Mouse (Mus musculus): Measurements from ENCODE around the gene Adra2b.

The Adra2b gene

GRCm38 (mm10) chr2:127338416-127338815 is 24.6 kb upstream of the Adra2b start, which contains the start of gene Astl:
Gene Astl, plus strand, starts transcription at chr2:127338639.
- in situ Hi-C loops (cut with MboI; ENCODE audit: low sequenced_read_pairs): no loop called here

DNA sequence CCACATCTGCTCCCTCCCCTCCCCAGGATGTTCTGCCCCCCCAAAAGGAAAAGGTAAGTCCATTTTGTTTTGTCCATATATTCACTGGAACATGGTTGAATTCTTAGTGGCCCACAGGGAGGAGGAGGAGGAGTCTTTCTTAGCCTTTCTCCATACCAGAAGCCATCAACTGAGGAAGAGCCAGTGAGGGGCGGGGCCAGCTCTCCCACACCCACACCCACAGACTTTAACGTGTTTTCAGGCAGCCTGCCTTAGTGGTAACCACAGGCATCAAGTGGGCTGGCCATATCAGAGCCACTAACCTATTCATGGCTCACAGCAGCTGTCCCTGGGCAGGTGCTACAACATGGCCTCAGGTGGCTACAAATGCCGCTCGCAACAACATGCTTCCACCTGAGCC is 24.2 kb upstream of the Adra2b start:
- in situ Hi-C loops (cut with MboI; ENCODE audit: low sequenced_read_pairs): no loop called here

GRCm38 (mm10) chr2:127339262-127339661 is 23.7 kb upstream of the Adra2b start:
- in situ Hi-C loops (cut with MboI; ENCODE audit: low sequenced_read_pairs): no loop called here

- in situ Hi-C loops (cut with MboI; ENCODE audit: low sequenced_read_pairs): loop anchor here (5.0 to 10.0 kb wide), 2 partner anchors 34 to 86 kb away; no protein-coding TSS in a partner anchor
Observed at GRCm38 (mm10) chr2:127341159-127341558, 21.8 kb upstream of the Adra2b start.

DNA sequence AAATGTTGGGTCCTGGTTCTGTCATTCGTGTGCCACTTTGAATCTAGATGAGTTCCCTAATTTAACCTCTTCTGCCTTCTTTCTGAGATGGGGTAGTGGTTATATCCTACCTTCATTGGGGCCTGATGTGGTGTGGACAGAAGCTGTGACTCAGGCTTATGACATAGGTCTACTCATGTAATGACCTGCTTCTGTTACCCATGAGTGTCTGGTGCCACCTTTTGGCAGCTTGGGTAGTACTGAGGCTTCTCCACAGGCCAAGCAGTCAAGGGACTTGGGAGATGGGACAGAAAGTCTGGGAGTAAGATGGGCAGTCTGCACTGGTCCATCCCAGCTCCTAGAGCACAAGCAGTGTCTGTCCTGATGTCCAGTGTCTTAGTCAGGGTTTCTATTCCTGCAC is 16.7 kb upstream of the Adra2b start:
- in situ Hi-C loops (cut with MboI; ENCODE audit: low sequenced_read_pairs): loop anchor here (10.0 kb wide), 1 partner anchor 92 kb away; no protein-coding TSS in a partner anchor

- in situ Hi-C loops (cut with MboI; ENCODE audit: low sequenced_read_pairs): loop anchor here (10.0 kb wide), 1 partner anchor 93 kb away; no protein-coding TSS in a partner anchor
Observed at GRCm38 (mm10) chr2:127347147-127347985, 15.6 kb upstream of the Adra2b start.

DNA sequence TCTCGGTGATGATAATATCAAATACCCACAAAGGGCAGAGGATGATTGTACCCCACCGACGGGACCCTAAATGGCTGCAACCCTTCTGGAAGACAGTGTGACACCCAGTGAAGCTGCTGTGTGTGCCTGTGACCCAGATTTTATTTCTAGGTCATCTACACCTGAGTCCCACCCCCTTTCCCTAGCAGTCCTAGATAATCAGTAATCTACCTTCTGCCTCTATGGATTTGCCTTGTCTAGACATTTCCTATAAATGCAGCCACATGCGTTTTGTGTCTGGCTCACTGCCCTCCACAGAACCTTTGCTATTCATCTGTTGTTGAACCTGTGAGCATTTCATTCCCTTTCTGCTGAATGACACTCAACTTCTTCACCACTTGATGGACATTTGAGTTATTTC is 9.1 kb upstream of the Adra2b start:
- in situ Hi-C loops (cut with MboI; ENCODE audit: low sequenced_read_pairs): no loop called here

- in situ Hi-C loops (cut with MboI; ENCODE audit: low sequenced_read_pairs): loop anchor here (5.0 to 10.0 kb wide), 2 partner anchors 62 to 84 kb away; partner anchors contain the start of gene Gpat2
Observed at GRCm38 (mm10) chr2:127363282-127363652, 259 bp downstream of the Adra2b start.

DNA sequence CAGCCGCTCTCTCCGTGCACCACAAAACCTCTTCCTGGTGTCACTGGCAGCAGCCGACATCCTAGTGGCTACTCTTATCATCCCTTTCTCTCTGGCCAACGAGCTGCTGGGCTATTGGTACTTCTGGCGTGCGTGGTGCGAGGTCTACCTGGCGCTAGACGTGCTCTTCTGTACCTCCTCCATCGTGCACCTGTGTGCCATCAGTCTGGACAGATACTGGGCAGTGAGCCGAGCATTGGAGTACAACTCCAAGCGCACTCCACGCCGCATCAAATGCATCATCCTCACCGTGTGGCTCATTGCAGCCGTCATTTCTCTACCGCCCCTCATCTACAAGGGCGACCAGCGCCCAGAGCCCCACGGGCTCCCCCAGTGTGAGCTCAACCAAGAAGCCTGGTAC is 688 bp downstream of the Adra2b start:
- in situ Hi-C loops (cut with MboI; ENCODE audit: low sequenced_read_pairs): loop anchor here (5.0 to 10.0 kb wide), 2 partner anchors 61 to 84 kb away; partner anchors contain the start of gene Gpat2

DNA sequence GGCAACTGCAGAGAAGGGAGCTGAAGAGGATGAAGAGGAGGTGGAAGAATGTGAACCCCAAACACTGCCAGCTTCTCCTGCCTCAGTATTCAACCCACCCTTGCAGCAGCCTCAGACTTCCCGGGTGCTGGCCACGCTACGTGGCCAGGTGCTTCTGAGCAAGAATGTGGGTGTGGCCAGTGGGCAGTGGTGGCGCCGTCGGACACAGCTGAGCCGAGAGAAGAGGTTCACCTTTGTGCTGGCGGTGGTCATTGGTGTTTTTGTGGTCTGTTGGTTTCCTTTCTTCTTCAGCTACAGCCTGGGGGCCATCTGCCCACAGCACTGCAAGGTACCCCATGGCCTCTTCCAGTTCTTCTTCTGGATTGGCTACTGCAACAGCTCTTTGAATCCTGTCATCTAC is 1.4 kb downstream of the Adra2b start:
- in situ Hi-C loops (cut with MboI; ENCODE audit: low sequenced_read_pairs): loop anchor here (5.0 to 10.0 kb wide), 2 partner anchors 60 to 83 kb away; partner anchors contain the start of gene Gpat2

GRCm38 (mm10) chr2:127367126-127367820 is 4.3 kb downstream of the Adra2b start:
- in situ Hi-C loops (cut with MboI; ENCODE audit: low sequenced_read_pairs): loop anchor here (10.0 kb wide), 1 partner anchor 58 kb away; the partner anchor contains the start of gene Gpat2

- in situ Hi-C loops (cut with MboI; ENCODE audit: low sequenced_read_pairs): loop anchor here (10.0 kb wide), 1 partner anchor 55 kb away; the partner anchor contains the start of gene Gpat2
Observed at GRCm38 (mm10) chr2:127369703-127370376, 6.8 kb downstream of the Adra2b start.

DNA sequence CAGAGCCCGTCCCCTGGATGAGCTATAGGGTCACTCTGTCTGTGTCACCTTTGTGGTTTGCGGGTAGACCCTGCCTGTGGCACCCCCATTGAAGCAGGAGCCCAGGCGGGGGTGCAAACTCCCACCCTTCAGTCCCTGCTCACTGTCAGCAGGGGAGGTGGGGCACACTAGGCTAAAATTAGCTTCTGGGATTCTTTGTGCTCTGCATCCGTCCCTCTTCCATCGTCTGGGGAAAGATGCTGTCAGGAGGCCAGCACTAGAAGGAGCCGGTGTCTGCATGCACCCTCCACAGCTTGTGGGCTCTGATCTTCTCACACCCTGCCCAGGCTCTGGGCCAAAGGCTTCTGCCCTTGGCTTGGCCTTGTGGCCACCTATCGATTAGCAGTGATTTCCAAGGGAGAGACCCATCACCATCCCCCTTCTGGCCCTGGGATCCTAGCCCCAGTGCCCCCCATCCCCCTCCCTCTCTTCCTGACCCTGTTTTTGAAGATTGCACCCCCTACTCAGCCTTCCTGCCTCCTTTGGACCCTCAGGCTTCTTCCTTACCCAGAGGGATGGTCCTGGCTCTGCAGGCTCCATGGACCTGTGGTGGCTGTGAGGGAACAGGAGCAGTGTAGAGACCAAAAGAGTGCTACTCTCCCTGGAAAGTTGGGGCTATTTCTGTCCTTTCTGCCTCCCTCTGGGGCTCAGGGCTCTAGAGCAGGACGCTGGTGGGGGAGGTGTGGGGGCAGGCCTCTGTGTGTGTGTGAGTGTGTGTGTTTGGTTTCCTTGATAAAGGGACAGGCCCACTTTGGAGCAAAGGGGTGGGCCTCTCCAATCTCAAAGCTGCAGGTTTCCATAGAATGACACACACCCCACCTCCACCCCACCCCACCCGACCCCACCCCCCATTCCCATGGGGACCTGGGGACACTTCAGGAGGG is 7.8 kb downstream of the Adra2b start:
- in situ Hi-C loops (cut with MboI; ENCODE audit: low sequenced_read_pairs): no loop called here

- in situ Hi-C loops (cut with MboI; ENCODE audit: low sequenced_read_pairs): no loop called here
Observed at GRCm38 (mm10) chr2:127371484-127371861, 8.5 kb downstream of the Adra2b start.

GRCm38 (mm10) chr2:127372082-127372481 is 9.1 kb downstream of the Adra2b start:
- in situ Hi-C loops (cut with MboI; ENCODE audit: low sequenced_read_pairs): no loop called here

- in situ Hi-C loops (cut with MboI; ENCODE audit: low sequenced_read_pairs): no loop called here
Observed at GRCm38 (mm10) chr2:127374131-127374530, 11.1 kb downstream of the Adra2b start.

DNA sequence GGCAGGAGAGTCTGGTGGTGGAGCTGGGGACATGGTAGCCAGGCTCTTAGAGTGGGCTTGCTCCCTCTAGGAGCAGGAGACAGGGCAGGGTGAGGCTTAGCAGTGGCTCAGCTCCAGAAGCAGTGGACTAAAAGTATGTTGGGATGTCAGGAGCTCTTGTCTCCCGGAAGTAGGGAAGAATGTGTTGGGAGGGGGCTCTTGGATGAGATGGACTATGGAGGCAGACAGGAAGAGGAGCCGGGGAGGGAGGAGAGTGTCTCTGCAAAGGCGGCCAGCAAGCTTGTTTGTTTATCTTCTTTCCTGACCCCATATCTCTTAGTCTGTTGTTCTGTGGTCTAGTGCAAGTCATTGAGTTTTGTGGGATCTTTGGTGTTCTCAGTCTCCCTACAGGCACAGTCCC is 12.1 kb downstream of the Adra2b start:
- in situ Hi-C loops (cut with MboI; ENCODE audit: low sequenced_read_pairs): no loop called here

GRCm38 (mm10) chr2:127375759-127376341 is 12.8 kb downstream of the Adra2b start:
- in situ Hi-C loops (cut with MboI; ENCODE audit: low sequenced_read_pairs): no loop called here

- in situ Hi-C loops (cut with MboI; ENCODE audit: low sequenced_read_pairs): no loop called here
Observed at GRCm38 (mm10) chr2:127376423-127377051, 13.5 kb downstream of the Adra2b start.

Measured in CH12F3 (cell line).